Mouse (Mus musculus) neural tube, embryonic 11.5 days (tissue): Measurements from ENCODE around the gene Dtd1. TPM values are rescaled to one million over a fixed set of nuclear protein-coding genes. Genes with fewer than 3 reads are reported as not detected.

Source experiments
- ATAC-seq: fragments of 200-750 bp; cut with Nextera tagmentation; 2 replicates; pipeline ENCODE4 v1.8.0; 2017; ENCODE audit warnings: moderate number of reproducible peaks, mild to moderate bottlenecking, moderate TSS enrichment, moderate library complexity; ENCODE audit not compliant: insufficient read depth, low FRiP score, low TSS enrichment
- DNase-seq: peaks from one replicate; pipeline ENCODE4 v3.0.0-alpha.2; 2015; ENCODE audit warnings: low spot score
- H3K27ac ChIP-seq: fragments of 300-500 bp; sonication (generic); 2 replicates; pipeline ENCODE4 v1.5.1; 2014; ENCODE audit warnings: low read depth, mild to moderate bottlenecking, low read length
- H3K27me3 ChIP-seq: fragments of 300-500 bp; sonication (generic); 2 replicates; pipeline ENCODE4 v1.6.1; 2014; ENCODE audit warnings: mild to moderate bottlenecking, low read length, mixed read lengths; ENCODE audit not compliant: control insufficient read depth, insufficient read depth
- H3K36me3 ChIP-seq: fragments of 300-500 bp; sonication (generic); 2 replicates; pipeline ENCODE4 v1.6.1; 2014; ENCODE audit warnings: mild to moderate bottlenecking, low read length, moderate library complexity, mixed read lengths; ENCODE audit not compliant: control insufficient read depth, insufficient read depth
- H3K4me1 ChIP-seq: fragments of 300-500 bp; sonication (generic); 2 replicates; pipeline ENCODE4 v1.6.1; 2014; ENCODE audit warnings: low read length, mixed read lengths; ENCODE audit not compliant: control insufficient read depth, insufficient read depth
- H3K4me2 ChIP-seq: fragments of 300-500 bp; sonication (generic); 2 replicates; pipeline ENCODE4 v1.6.1; 2014; ENCODE audit warnings: low read depth, mild to moderate bottlenecking, moderate library complexity
- H3K4me3 ChIP-seq: fragments of 300-500 bp; sonication (generic); 2 replicates; pipeline ENCODE4 v1.5.1; 2014; ENCODE audit warnings: low read depth, low read length
- H3K9ac ChIP-seq: fragments of 300-500 bp; sonication (generic); 2 replicates; pipeline ENCODE4 v1.6.1; 2014; ENCODE audit warnings: mild to moderate bottlenecking, low read length
- H3K9me3 ChIP-seq: fragments of 300-500 bp; sonication (generic); 2 replicates; pipeline ENCODE4 v1.6.1; 2016; ENCODE audit warnings: low read length; ENCODE audit not compliant: control insufficient read depth
- WGBS: fragments of 180-500 bp; shearing (Covaris S2); extraction: QIAGEN DNeasy Blood & Tissue Kit; methylation state at CpG from one replicate; pipeline ENCODE4 v1.1.7; 2014; 5-methylcytosine and 5-hydroxymethylcytosine counted together
- polyA plus RNA-seq: library from polyadenylated mRNA; unstranded; fragments of >200 nt; fragmentation: Nextera tagmentation; extraction: Ambion mirVana; gene quantifications from 2 replicates; pipeline ENCODE4 v1.2.1, GENCODE M21; 2014

The Dtd1 gene
- polyA plus RNA-seq, 1 experiment from 2014 or later: 35.0 TPM

GRCm38 (mm10) chr2:144716248-144716647, 116.6 kb downstream of the Dtd1 start:
- H3K36me3 ChIP-seq: no peaks in the 10 kb centered on the region
- 80% methylated on average over 5 of the region's 5 CpGs for WGBS
- no peak overlapping the region for H3K4me3 ChIP-seq
- H3K4me2 ChIP-seq: no peak overlapping the region
- ATAC-seq: no peak
- 0 out of 2 replicates have a peak, but pooled peaks cover 2% of the 10 kb centered on the region for H3K4me1 ChIP-seq
- H3K9ac ChIP-seq: no peak overlapping the region
- no peak for DNase-seq
- no peaks in the 10 kb centered on the region for H3K27me3 ChIP-seq
- H3K27ac ChIP-seq: no peak overlapping the region
- no peaks in the 10 kb centered on the region for H3K9me3 ChIP-seq

- Histone ChIP-seq H3K4me1 (0 out of 2 replicates have a peak, but pooled peaks cover 2% of the 10 kb centered on the region), H3K4me2 (no peak overlapping the region), H3K27ac (no peak overlapping the region), H3K27me3 (no peaks in the 10 kb centered on the region), H3K9ac (no peak overlapping the region), H3K9me3 (no peaks in the 10 kb centered on the region), H3K36me3 (no peaks in the 10 kb centered on the region), H3K4me3 (no peak overlapping the region)
- WGBS: 66% methylated on average over 5 of the region's 5 CpGs
- no peak for DNase-seq
- no peak for ATAC-seq
Measured at GRCm38 (mm10) chr2:144718273-144718672, 118.6 kb downstream of the Dtd1 start.

GRCm38 (mm10) chr2:144719294-144719693, 119.6 kb downstream of the Dtd1 start:
- Histone ChIP-seq H3K4me3 (no peak overlapping the region), H3K27me3 (no peaks in the 10 kb centered on the region), H3K4me1 (0 out of 2 replicates have a peak, but pooled peaks cover 2% of the 10 kb centered on the region), H3K36me3 (no peaks in the 10 kb centered on the region), H3K27ac (no peak overlapping the region), H3K9ac (no peak overlapping the region), H3K4me2 (no peak overlapping the region), H3K9me3 (no peaks in the 10 kb centered on the region)
- ATAC-seq: no peak
- DNase-seq: no peak
- WGBS: 83% methylated on average over 5 of the region's 5 CpGs

DNA sequence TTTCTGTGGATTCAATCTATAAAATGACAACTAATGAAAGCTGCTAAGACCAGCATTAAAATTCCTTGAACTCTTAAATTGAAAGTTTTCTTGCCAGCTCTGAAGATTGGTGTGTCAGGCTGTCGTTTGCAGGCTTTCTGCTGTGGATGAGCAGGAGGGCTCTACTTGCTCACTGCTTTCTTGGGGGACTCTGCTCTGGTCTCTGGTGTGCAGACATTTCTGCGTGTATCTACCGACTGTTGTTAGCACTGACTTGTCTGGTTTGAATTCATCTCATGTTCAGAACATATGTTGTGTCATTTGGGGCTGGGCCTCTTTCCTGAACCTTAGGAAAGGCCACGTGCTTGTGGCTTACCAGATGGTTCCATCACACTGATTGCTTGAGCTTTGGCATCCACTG, 120.0 kb downstream of the Dtd1 start:
- Histone ChIP-seq H3K27me3 (no peaks in the 10 kb centered on the region), H3K36me3 (no peaks in the 10 kb centered on the region), H3K9me3 (no peaks in the 10 kb centered on the region), H3K27ac (no peak overlapping the region), H3K9ac (no peak overlapping the region), H3K4me2 (no peak overlapping the region), H3K4me3 (no peak overlapping the region), H3K4me1 (0 out of 2 replicates have a peak, but pooled peaks cover 2% of the 10 kb centered on the region)
- ATAC-seq (no peak), DNase-seq (no peak)
- 69% methylated on average over 4 of the region's 4 CpGs for WGBS

DNA sequence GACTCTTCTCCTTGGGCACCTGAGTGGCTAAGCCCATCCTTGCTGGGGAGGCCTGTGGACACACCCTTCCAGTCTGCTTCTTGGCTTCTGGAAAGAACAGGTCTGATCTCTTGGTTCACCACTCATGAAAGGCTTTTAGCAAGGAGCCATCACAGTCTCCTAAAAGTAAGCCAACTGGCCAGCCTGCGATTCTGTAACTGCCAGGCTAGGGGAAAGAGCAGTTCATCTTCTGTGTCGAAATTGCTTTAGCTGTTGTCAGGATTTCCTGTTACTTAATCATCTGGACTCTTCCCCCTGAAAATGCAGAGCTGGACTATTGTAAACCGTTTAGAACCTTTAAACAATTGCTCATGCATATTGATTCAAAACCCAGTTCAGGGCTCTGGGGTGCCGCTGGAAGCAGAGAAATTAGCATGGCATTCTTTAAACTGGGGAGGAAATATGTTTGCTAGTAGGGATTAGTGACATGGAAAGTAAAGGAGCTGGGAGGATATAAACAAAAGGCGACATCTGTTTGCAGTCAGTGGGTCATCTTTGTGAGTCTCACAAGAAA, 120.8 kb downstream of the Dtd1 start:
- Histone ChIP-seq H3K4me2 (no peak overlapping the region), H3K9ac (no peak overlapping the region), H3K27me3 (no peaks in the 10 kb centered on the region), H3K36me3 (no peaks in the 10 kb centered on the region), H3K4me1 (0 out of 2 replicates have a peak, but pooled peaks cover 2% of the 10 kb centered on the region), H3K4me3 (no peak overlapping the region), H3K9me3 (no peaks in the 10 kb centered on the region), H3K27ac (no peak overlapping the region)
- 37% methylated on average over 5 of the region's 5 CpGs for WGBS
- DNase-seq: no peak
- no peak for ATAC-seq

GRCm38 (mm10) chr2:144724679-144725078, 125.0 kb downstream of the Dtd1 start:
- Histone ChIP-seq H3K9ac (no peak overlapping the region), H3K9me3 (no peaks in the 10 kb centered on the region), H3K27ac (no peak overlapping the region), H3K27me3 (no peaks in the 10 kb centered on the region), H3K4me2 (no peak overlapping the region), H3K4me3 (no peak overlapping the region), H3K36me3 (no peaks in the 10 kb centered on the region), H3K4me1 (0 out of 2 replicates have a peak, but pooled peaks cover 2% of the 10 kb centered on the region)
- DNase-seq: no peak
- WGBS: 94% methylated on average over 1 of the region's 1 CpGs
- ATAC-seq: no peak

GRCm38 (mm10) chr2:144727136-144727535, 127.4 kb downstream of the Dtd1 start:
- Histone ChIP-seq H3K4me1 (no peaks in the 10 kb centered on the region), H3K36me3 (no peaks in the 10 kb centered on the region), H3K27me3 (no peaks in the 10 kb centered on the region), H3K9me3 (no peaks in the 10 kb centered on the region), H3K27ac (no peak overlapping the region), H3K4me3 (no peak overlapping the region), H3K4me2 (no peak overlapping the region), H3K9ac (no peak overlapping the region)
- ATAC-seq (no peak), DNase-seq (no peak)
- 86% methylated on average over 3 of the region's 3 CpGs for WGBS

DNA sequence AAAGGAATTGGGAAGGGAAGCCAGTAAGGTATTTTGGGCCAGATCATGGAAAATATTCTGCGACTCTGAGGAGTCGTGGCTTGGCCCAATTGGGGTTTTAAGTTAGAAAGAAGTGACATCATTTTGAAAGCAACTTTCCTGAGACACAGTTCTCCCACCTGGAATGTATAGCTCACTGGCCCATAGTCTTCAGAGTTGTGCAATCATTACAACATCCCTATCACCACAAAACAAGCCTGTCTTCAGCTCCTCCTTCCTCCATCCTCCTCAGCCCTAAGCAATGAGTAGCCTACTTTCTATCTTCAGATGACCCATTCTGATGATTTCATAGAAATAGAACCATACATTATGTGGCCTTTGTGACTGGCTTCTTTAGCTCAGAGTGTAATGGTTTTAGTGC, 130.1 kb downstream of the Dtd1 start:
- WGBS: 90% methylated on average over 2 of the region's 2 CpGs
- H3K27ac ChIP-seq: no peak overlapping the region
- no peak overlapping the region for H3K9ac ChIP-seq
- no peak for ATAC-seq
- no peaks in the 10 kb centered on the region for H3K27me3 ChIP-seq
- no peak overlapping the region for H3K4me3 ChIP-seq
- no peak overlapping the region for H3K4me2 ChIP-seq
- H3K36me3 ChIP-seq: no peaks in the 10 kb centered on the region
- no peaks in the 10 kb centered on the region for H3K4me1 ChIP-seq
- no peak for DNase-seq
- H3K9me3 ChIP-seq: no peaks in the 10 kb centered on the region

DNA sequence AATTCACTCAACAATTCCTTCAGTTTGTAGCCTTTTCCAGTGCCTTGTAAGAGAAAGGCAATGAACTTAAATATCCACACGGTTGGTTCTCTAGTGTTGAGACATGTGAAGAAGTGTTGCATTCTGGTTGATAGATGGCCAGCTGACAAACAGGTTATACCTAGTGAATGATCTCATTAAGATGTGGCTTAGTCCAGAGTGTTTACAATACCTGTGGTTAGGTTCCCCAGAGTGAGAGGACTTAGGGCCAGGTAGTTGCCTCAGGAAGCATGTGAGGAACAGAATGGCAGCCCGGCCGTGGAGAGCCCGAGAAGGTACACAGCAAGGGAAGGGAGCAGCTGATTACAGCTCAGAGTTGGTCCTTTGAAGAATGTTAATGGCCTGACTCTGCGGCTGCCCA, 138.5 kb downstream of the Dtd1 start:
- ATAC-seq (no peak), DNase-seq (no peak)
- no peak overlapping the region for H3K27ac ChIP-seq
- H3K27me3 ChIP-seq: no peaks in the 10 kb centered on the region
- H3K9ac ChIP-seq: no peak overlapping the region
- 71% methylated on average over 5 of the region's 5 CpGs for WGBS
- no peaks in the 10 kb centered on the region for H3K4me1 ChIP-seq
- no peaks in the 10 kb centered on the region for H3K36me3 ChIP-seq
- H3K9me3 ChIP-seq: no peaks in the 10 kb centered on the region
- H3K4me2 ChIP-seq: no peak overlapping the region
- no peak overlapping the region for H3K4me3 ChIP-seq
